In genomic region chr4:6561604-6562357, GRCm38 (mm10) we compare ENCODE assay signal across 9 mouse cellular contexts.
DNase-seq lines count a peak whose midpoint lies in the region; ATAC-seq lines count a peak whose summit lies in the region.
"Had no signal": no experiment of that assay in that cellular context is flagged by ENCODE, and none has a peak within 500 bp of the region (broad histone marks: within the 10 kb centered on the region; RNA-seq: fewer than 3 reads in every experiment).

No protein-coding gene starts in this region.

- no peaks in the 10 kb centered on the region for H3K36me3 ChIP-seq in intestine, embryonic 14.5 days (ENCODE audit: control insufficient read depth, insufficient read depth, low read length)
- H3K36me3 ChIP-seq in intestine, embryonic 16.5 days (ENCODE audit: control insufficient read depth, insufficient read depth, low read length): no peaks in the 10 kb centered on the region
- no peaks in the 10 kb centered on the region for H3K36me3 ChIP-seq in heart, embryonic 16.5 days (ENCODE audit: control insufficient read depth, insufficient read depth)
- no peaks in the 10 kb centered on the region for H3K36me3 ChIP-seq in midbrain, embryonic 14.5 days (ENCODE audit: control insufficient read depth, insufficient read depth, low read length)
- H3K36me3 ChIP-seq: embryonic facial prominence, embryonic 15.5 days had no signal

- H3K9ac ChIP-seq in intestine, embryonic 14.5 days (ENCODE audit: low read length): no peak overlapping the region
- H3K9ac ChIP-seq in intestine, embryonic 16.5 days (ENCODE audit: low read depth, low read length): no peak overlapping the region
- no peak overlapping the region for H3K9ac ChIP-seq in heart, embryonic 16.5 days (ENCODE audit: low read length)
- H3K9ac ChIP-seq in midbrain, embryonic 14.5 days (replicated peaks; ENCODE audit: low read length): no peak overlapping the region
- H3K9ac ChIP-seq: embryonic facial prominence, embryonic 15.5 days had no signal

- no peaks in the 10 kb centered on the region for H3K27me3 ChIP-seq in intestine, embryonic 14.5 days (replicated peaks; ENCODE audit: control insufficient read depth, insufficient read depth, low read length)
- H3K27me3 ChIP-seq in intestine, embryonic 16.5 days (replicated peaks; ENCODE audit: control insufficient read depth, insufficient read depth, low read length): no peaks in the 10 kb centered on the region
- no peaks in the 10 kb centered on the region for H3K27me3 ChIP-seq in heart, embryonic 16.5 days (ENCODE audit: control insufficient read depth, insufficient read depth, low read length)
- H3K27me3 ChIP-seq in midbrain, embryonic 14.5 days (ENCODE audit: control insufficient read depth, insufficient read depth, low read length): no peaks in the 10 kb centered on the region
- H3K27me3 ChIP-seq: embryonic facial prominence, embryonic 15.5 days had no signal

- no peak overlapping the region for H3K4me2 ChIP-seq in intestine, embryonic 14.5 days (ENCODE audit: low read length)
- H3K4me2 ChIP-seq in intestine, embryonic 16.5 days (ENCODE audit: low read depth, low read length): no peak overlapping the region
- peak overlapping the region; percentile 27; the same call in 1 of the 2 replicates for H3K4me2 ChIP-seq in heart, embryonic 16.5 days (ENCODE audit: low read depth, low read length)
- no peak overlapping the region for H3K4me2 ChIP-seq in midbrain, embryonic 14.5 days (ENCODE audit: low read length)
- H3K4me2 ChIP-seq: embryonic facial prominence, embryonic 15.5 days had no signal

- peak; percentile 61 for DNase-seq in intestine, embryonic 14.5 days (ENCODE audit: low spot score)
- peak; percentile 42 for DNase-seq in ES-CJ7 (ENCODE audit: low read depth, low spot score)
- DNase-seq in cerebellum, postnatal 14 days: peak; percentile 56 to 65
- peak; percentile 48 to 61 for DNase-seq in layer of hippocampus, postnatal 10 days (ENCODE audit: low spot score in 2 of 2)
- peak; percentile 84 for DNase-seq in midbrain, embryonic 14.5 days
- no peak for DNase-seq in yolk sac, embryonic 10.5 days (ENCODE audit: low spot score)

- H3K4me1 ChIP-seq in intestine, embryonic 14.5 days (replicated peaks; ENCODE audit: control insufficient read depth, insufficient read depth, low read length): no peaks in the 10 kb centered on the region
- no peaks in the 10 kb centered on the region for H3K4me1 ChIP-seq in intestine, embryonic 16.5 days (ENCODE audit: control insufficient read depth, insufficient read depth, low read length)
- H3K4me1 ChIP-seq in heart, embryonic 16.5 days (ENCODE audit: control insufficient read depth, insufficient read depth, low read length): no peaks in the 10 kb centered on the region
- no peaks in the 10 kb centered on the region for H3K4me1 ChIP-seq in midbrain, embryonic 14.5 days (ENCODE audit: control insufficient read depth, insufficient read depth, low read length)
- H3K4me1 ChIP-seq: embryonic facial prominence, embryonic 15.5 days had no signal

- no peaks in the 10 kb centered on the region for H3K9me3 ChIP-seq in intestine, embryonic 14.5 days (ENCODE audit: control insufficient read depth, low read length)
- no peaks in the 10 kb centered on the region for H3K9me3 ChIP-seq in intestine, embryonic 16.5 days (ENCODE audit: control insufficient read depth, low read length)
- H3K9me3 ChIP-seq in heart, embryonic 16.5 days (replicated peaks; ENCODE audit: control insufficient read depth, low read length): no peaks in the 10 kb centered on the region
- no peaks in the 10 kb centered on the region for H3K9me3 ChIP-seq in midbrain, embryonic 14.5 days (ENCODE audit: control insufficient read depth, low read length)
- H3K9me3 ChIP-seq: embryonic facial prominence, embryonic 15.5 days had no signal

- no peak overlapping the region for H3K27ac ChIP-seq in intestine, embryonic 14.5 days (ENCODE audit: low read depth)
- no peak overlapping the region for H3K27ac ChIP-seq in intestine, embryonic 16.5 days (ENCODE audit: low read length)
- H3K27ac ChIP-seq in heart, embryonic 16.5 days (ENCODE audit: low read length): no peak overlapping the region
- H3K27ac ChIP-seq in midbrain, embryonic 14.5 days (replicated peaks; ENCODE audit: low read depth, low read length): no peak overlapping the region
- H3K27ac ChIP-seq: embryonic facial prominence, embryonic 15.5 days had no signal

- H3K4me3 ChIP-seq in intestine, embryonic 14.5 days (ENCODE audit: low read depth, low read length): no peak overlapping the region
- H3K4me3 ChIP-seq in intestine, embryonic 16.5 days (ENCODE audit: low read length): no peak overlapping the region
- no peak overlapping the region for H3K4me3 ChIP-seq in heart, embryonic 16.5 days (ENCODE audit: low read length)
- H3K4me3 ChIP-seq in midbrain, embryonic 14.5 days (replicated peaks; ENCODE audit: low read depth, low read length): no peak overlapping the region
- H3K4me3 ChIP-seq: embryonic facial prominence, embryonic 15.5 days had no signal

- no peak for ATAC-seq in intestine, embryonic 14.5 days (replicated peaks; ENCODE audit: low FRiP score, low TSS enrichment, low read depth)
- ATAC-seq in intestine, embryonic 16.5 days: no peak
- ATAC-seq in heart, embryonic 16.5 days (replicated peaks; ENCODE audit: extremely low read depth, insufficient read depth, low FRiP score): no peak
- ATAC-seq in midbrain, embryonic 14.5 days (ENCODE audit: low FRiP score, low TSS enrichment): peak; percentile 64; the same call in 1 of the 2 replicates

- 33% methylated on average over 11 of the region's 11 CpGs for WGBS in intestine, embryonic 14.5 days
- WGBS in intestine, embryonic 16.5 days: 31% methylated on average over 11 of the region's 11 CpGs
- 32% methylated on average over 11 of the region's 11 CpGs for WGBS in heart, embryonic 16.5 days
- WGBS in midbrain, embryonic 14.5 days: 35% methylated on average over 11 of the region's 11 CpGs
